Mouse (Mus musculus): ENCODE results near the gene Dcun1d1.
A peak's percentile ranks its signal among the peaks of the same experiment; 100 is the strongest.

Gene Dcun1d1

GRCm38 (mm10) chr3:35937345-35937744 is at the start of gene Dcun1d1:
Gene Dcun1d1, minus strand, starts transcription at chr3:35937445.
- DNase-seq: no peak

- DNase-seq: no peak
These were observed 49.0 kb upstream of the Dcun1d1 start for GRCm38 (mm10) chr3:35986266-35986665.

- DNase-seq: peak; percentile 24 to 30
These were observed 36.3 kb upstream of the Dcun1d1 start for GRCm38 (mm10) chr3:35973551-35973950.

GRCm38 (mm10) chr3:35972985-35973384 is 35.7 kb upstream of the Dcun1d1 start:
- DNase-seq: peak; percentile 26 to 28

- DNase-seq: no peak
These were observed 33.9 kb upstream of the Dcun1d1 start for GRCm38 (mm10) chr3:35971149-35971548.

- DNase-seq: no peak
These were observed 33.2 kb upstream of the Dcun1d1 start for GRCm38 (mm10) chr3:35970441-35970840.

GRCm38 (mm10) chr3:35967366-35967921 is 30.2 kb upstream of the Dcun1d1 start:
- DNase-seq: no peak

- DNase-seq: no peak
These were observed 29.2 kb upstream of the Dcun1d1 start for GRCm38 (mm10) chr3:35966493-35966892.

- DNase-seq: no peak
These were observed 27.7 kb upstream of the Dcun1d1 start for GRCm38 (mm10) chr3:35964928-35965327.

GRCm38 (mm10) chr3:35963921-35964320 is 26.7 kb upstream of the Dcun1d1 start:
- DNase-seq: no peak

- no peak for DNase-seq
These were observed 26.2 kb upstream of the Dcun1d1 start for GRCm38 (mm10) chr3:35963401-35963800.

- DNase-seq: no peak
These were observed 25.7 kb upstream of the Dcun1d1 start for GRCm38 (mm10) chr3:35962967-35963366.

- DNase-seq: no peak
These were observed 20.0 kb upstream of the Dcun1d1 start for GRCm38 (mm10) chr3:35957230-35957629.

- no peak for DNase-seq
These were observed 17.8 kb upstream of the Dcun1d1 start for GRCm38 (mm10) chr3:35954901-35955575.

GRCm38 (mm10) chr3:35953816-35954215 is 16.6 kb upstream of the Dcun1d1 start:
- DNase-seq: no peak

- no peak for DNase-seq
These were observed 15.9 kb upstream of the Dcun1d1 start for GRCm38 (mm10) chr3:35953184-35953583.

- no peak for DNase-seq
These were observed 11.0 kb upstream of the Dcun1d1 start for GRCm38 (mm10) chr3:35948197-35948596.

GRCm38 (mm10) chr3:35940520-35941135 is 3.4 kb upstream of the Dcun1d1 start:
- DNase-seq: no peak

- DNase-seq: no peak
These were observed 2.8 kb upstream of the Dcun1d1 start for GRCm38 (mm10) chr3:35940047-35940446.

GRCm38 (mm10) chr3:35933405-35933777 is 3.9 kb downstream of the Dcun1d1 start:
- peak in 1 of 2 experiments; percentile 12 for DNase-seq

GRCm38 (mm10) chr3:35932735-35933404 is 4.4 kb downstream of the Dcun1d1 start:
- DNase-seq: peak; percentile 81 to 89

- peak in 1 of 2 experiments; percentile 48 for DNase-seq
These were observed 5.1 kb downstream of the Dcun1d1 start for GRCm38 (mm10) chr3:35931896-35932727.

- no peak for DNase-seq
These were observed 5.9 kb downstream of the Dcun1d1 start for GRCm38 (mm10) chr3:35931359-35931758.
